Comparison of ENCODE assay signal across 20 mouse cellular contexts in genomic region chr4:46988257-46988656, GRCm38 (mm10). TPM values are rescaled to one million over a fixed set of nuclear protein-coding genes. Genes with fewer than 3 reads are reported as not detected.
DNase-seq lines count a peak whose midpoint lies in the region; ATAC-seq and TF ChIP-seq lines count a peak whose summit lies in the region.
"Had no signal": no experiment of that assay in that cellular context is flagged by ENCODE, and none has a peak within 500 bp of the region (broad histone marks: within the 10 kb centered on the region; RNA-seq: fewer than 3 reads in every experiment).

No protein-coding gene starts in this region.

- no peaks in the 10 kb centered on the region for H3K9me3 ChIP-seq in forebrain, embryonic 14.5 days (replicated peaks; ENCODE audit: control insufficient read depth, low read length)
- no peaks in the 10 kb centered on the region for H3K9me3 ChIP-seq in forebrain, embryonic 13.5 days (replicated peaks)
- no peaks in the 10 kb centered on the region for H3K9me3 ChIP-seq in liver, embryonic 11.5 days (ENCODE audit: control insufficient read depth, low read length)
- H3K9me3 ChIP-seq: embryonic facial prominence, embryonic 10.5 days; midbrain, embryonic 10.5 days; neural tube, embryonic 12.5 days had no signal

- no peaks in the 10 kb centered on the region for H3K36me3 ChIP-seq in forebrain, embryonic 14.5 days (ENCODE audit: control insufficient read depth, insufficient read depth, low read length)
- no peaks in the 10 kb centered on the region for H3K36me3 ChIP-seq in forebrain, embryonic 13.5 days (ENCODE audit: poor library complexity, severe bottlenecking)
- H3K36me3 ChIP-seq in liver, adult 2 months (ENCODE audit: control insufficient read depth, insufficient read depth, low read length), result no peaks in the 10 kb centered on the region
- no peaks in the 10 kb centered on the region for H3K36me3 ChIP-seq in liver, embryonic 11.5 days (ENCODE audit: control insufficient read depth, insufficient read depth, low read length)
- H3K36me3 ChIP-seq: embryonic facial prominence, embryonic 10.5 days; midbrain, embryonic 10.5 days; neural tube, embryonic 12.5 days had no signal

- no peak overlapping the region for H3K4me2 ChIP-seq in forebrain, embryonic 14.5 days (ENCODE audit: low read length)
- H3K4me2 ChIP-seq in forebrain, embryonic 13.5 days, result no peak overlapping the region
- no peak overlapping the region for H3K4me2 ChIP-seq in liver, embryonic 11.5 days
- H3K4me2 ChIP-seq: neural tube, embryonic 12.5 days had no signal

- 55% methylated on average over 3 of the region's 3 CpGs for WGBS in forebrain, embryonic 14.5 days
- 64% methylated on average over 3 of the region's 3 CpGs for WGBS in forebrain, embryonic 13.5 days
- 11% methylated on average over 3 of the region's 3 CpGs for WGBS in liver, adult 2 months
- WGBS in liver, embryonic 11.5 days, result 54% methylated on average over 3 of the region's 3 CpGs

- no peak for TF ChIP-seq CTCF in liver, adult 2 months (IDR thresholded peaks at IDR 0.05; ENCODE audit: low read depth, low read length)
- no peak for TF ChIP-seq CTCF in brain, embryonic 14.5 days (IDR thresholded peaks at IDR 0.05; ENCODE audit: borderline replicate concordance, extremely low read depth, insufficient read depth, insufficient read length)

- no peak overlapping the region for H3K27ac ChIP-seq in forebrain, embryonic 14.5 days (ENCODE audit: low read depth, low read length)
- H3K27ac ChIP-seq in forebrain, embryonic 13.5 days, result no peak overlapping the region
- peak overlapping the region; percentile 90 for H3K27ac ChIP-seq in liver, adult 2 months (replicated peaks; ENCODE audit: insufficient read depth, low read depth, low read length)
- H3K27ac ChIP-seq in liver, embryonic 11.5 days (ENCODE audit: low read depth, low read length), result no peak overlapping the region
- H3K27ac ChIP-seq: embryonic facial prominence, embryonic 10.5 days; midbrain, embryonic 10.5 days; neural tube, embryonic 12.5 days had no signal

- no peak for ATAC-seq in forebrain, embryonic 14.5 days
- no peak for ATAC-seq in forebrain, embryonic 13.5 days
- ATAC-seq in liver, embryonic 11.5 days (replicated peaks; ENCODE audit: low FRiP score), result no peak

- no peak overlapping the region for H3K4me3 ChIP-seq in forebrain, embryonic 14.5 days (ENCODE audit: low read depth, low read length)
- no peak overlapping the region for H3K4me3 ChIP-seq in forebrain, embryonic 13.5 days
- H3K4me3 ChIP-seq in liver, adult 2 months (ENCODE audit: insufficient read depth, low read depth, low read length), result no peak overlapping the region
- H3K4me3 ChIP-seq in liver, embryonic 11.5 days (ENCODE audit: low read depth, low read length), result no peak overlapping the region
- H3K4me3 ChIP-seq: embryonic facial prominence, embryonic 10.5 days; midbrain, embryonic 10.5 days; neural tube, embryonic 12.5 days had no signal

- 0 out of 2 replicates have a peak, but pooled peaks cover 3% of the 10 kb centered on the region for H3K79me2 ChIP-seq in liver, adult 2 months (ENCODE audit: control insufficient read depth, insufficient read depth, low read length)

- DNase-seq in forebrain, embryonic 14.5 days (ENCODE audit: low spot score), result peak; percentile 29
- DNase-seq in liver, adult 2 months (ENCODE audit: extremely low read depth, low read depth, low spot score), result peak; percentile 98
- DNase-seq in liver, embryonic 11.5 days (ENCODE audit: low spot score), result no peak
- peak; percentile 62 for DNase-seq in brain, adult 2 months (ENCODE audit: low read depth, low spot score)
- DNase-seq in brain, embryonic 14.5 days (ENCODE audit: low read depth), result peak; percentile 41
- DNase-seq in gastrocnemius, postnatal 14 days, result no peak
- no peak for DNase-seq in right cerebral cortex, postnatal 10 days (ENCODE audit: low spot score in 2 of 2)
- DNase-seq: adrenal gland, adult 8-10 months; kidney, adult 2 months; kidney, postnatal 10 days; lung, adult 18-20 months; lung, postnatal 10 days; right cerebral cortex, postnatal 4 days; thymus, postnatal 14 days had no signal

- intact Hi-C loops in gastrocnemius, postnatal 14 days (cut with DNase I; ENCODE audit: low total_unique reads), result no loop called here

- H3K27me3 ChIP-seq in forebrain, embryonic 14.5 days (replicated peaks; ENCODE audit: control insufficient read depth, insufficient read depth, low read length), result peaks cover 41% of the 10 kb centered on the region
- peaks cover 55% of the 10 kb centered on the region for H3K27me3 ChIP-seq in forebrain, embryonic 13.5 days
- H3K27me3 ChIP-seq in liver, adult 2 months (ENCODE audit: control insufficient read depth, insufficient read depth, low read length), result no peaks in the 10 kb centered on the region
- peaks cover 58% of the 10 kb centered on the region for H3K27me3 ChIP-seq in liver, embryonic 11.5 days (replicated peaks; ENCODE audit: control insufficient read depth, insufficient read depth, low read length)

- no peak for TF ChIP-seq POLR2A in liver, adult 2 months (IDR thresholded peaks at IDR 0.05; ENCODE audit: extremely low read depth, insufficient read depth, low read length)
- no peak for TF ChIP-seq POLR2A in brain, embryonic 14.5 days (IDR thresholded peaks at IDR 0.05; ENCODE audit: borderline replicate concordance, extremely low read depth, insufficient read depth, insufficient read length, poor library complexity, severe bottlenecking)

- no peaks in the 10 kb centered on the region; the same call in 1 of the 2 replicates for H3K4me1 ChIP-seq in forebrain, embryonic 14.5 days (ENCODE audit: control insufficient read depth, insufficient read depth, low read length)
- H3K4me1 ChIP-seq in forebrain, embryonic 13.5 days, result peaks cover 32% of the 10 kb centered on the region
- H3K4me1 ChIP-seq in liver, adult 2 months (ENCODE audit: control insufficient read depth, insufficient read depth, low read length), result peaks cover 24% of the 10 kb centered on the region
- H3K4me1 ChIP-seq in liver, embryonic 11.5 days (replicated peaks; ENCODE audit: control insufficient read depth, insufficient read depth, low read length), result no peaks in the 10 kb centered on the region

- no peak overlapping the region for H3K9ac ChIP-seq in forebrain, embryonic 14.5 days (ENCODE audit: low read length)
- no peak overlapping the region for H3K9ac ChIP-seq in forebrain, embryonic 13.5 days
- H3K9ac ChIP-seq in liver, adult 2 months (ENCODE audit: low read depth, low read length), result peak overlapping the region; percentile 24; the same call in 1 of the 2 replicates
- H3K9ac ChIP-seq in liver, embryonic 11.5 days (ENCODE audit: low read depth, low read length), result no peak overlapping the region
- H3K9ac ChIP-seq: neural tube, embryonic 12.5 days had no signal

RNA-seq across cellular contexts. Expression of gene Gabbr2, which starts 3.4 kb away (rescaled TPM):
- polyA plus RNA-seq in forebrain, embryonic 14.5 days (2014; fragmentation: Nextera tagmentation; extraction: Ambion mirVana), result 1.7 and 3.5 TPM in 2 replicates
- polyA plus RNA-seq in forebrain, embryonic 13.5 days (2015; fragmentation: Nextera tagmentation; extraction: Ambion mirVana), result 0.88 and 1.5 TPM in 2 replicates
- 7.7 and 14.2 TPM in 2 replicates for total RNA-seq in liver, adult 2 months (2014; rRNA removed)
- 10.9 and 15.0 TPM in 2 replicates for polyA plus RNA-seq in liver, adult 2 months (2012; rRNA removed)
- polyA plus RNA-seq in liver, embryonic 11.5 days (2014; fragmentation: Nextera tagmentation; extraction: Ambion mirVana), result 0.09 and 0.19 TPM in 2 replicates
- 10.2 and 25.0 TPM in 2 replicates for polyA plus RNA-seq in brain, embryonic 14.5 days (2012; rRNA removed)
- under 1 TPM; 0.14 to 0.20 TPM for total RNA-seq in gastrocnemius, postnatal 14 days (2021)
- total RNA-seq: MEL had no signal
- polyA plus RNA-seq: C2C12 had no signal

Comparison
In these comparisons a context has a peak if more than half of its experiments do, and no peak if none do; other contexts are left out.
1. DNase-seq: peak in forebrain, embryonic 14.5 days (single experiment), liver, adult 2 months (single experiment), brain, adult 2 months (single experiment) and brain, embryonic 14.5 days (single experiment); none in liver, embryonic 11.5 days (single experiment), gastrocnemius, postnatal 14 days (single experiment) and right cerebral cortex, postnatal 10 days (0 of 2).